Mouse (Mus musculus) forebrain, embryonic 11.5 days (tissue): ENCODE measurements around the gene Kmt5a. TPM values are rescaled to one million over a fixed set of nuclear protein-coding genes. Genes with fewer than 3 reads are reported as not detected.

Experiments used
- ATAC-seq: fragments of 200-750 bp; cut with Nextera tagmentation; replicated peaks from 2 replicates; pipeline ENCODE4 v1.8.0; 2017; ENCODE audit warnings: moderate TSS enrichment; ENCODE audit not compliant: low FRiP score
- DNase-seq: peaks from one replicate; pipeline ENCODE4 v3.0.0-alpha.2; 2017; ENCODE audit warnings: low spot score
- H3K27ac ChIP-seq: fragments of 300-500 bp; sonication (generic); 2 replicates; pipeline ENCODE4 v1.5.1; 2014; ENCODE audit warnings: low read depth, low read length
- H3K27me3 ChIP-seq: fragments of 300-500 bp; sonication (generic); 2 replicates; pipeline ENCODE4 v1.6.1; 2014; ENCODE audit warnings: mild to moderate bottlenecking, low read length, mixed read lengths; ENCODE audit not compliant: control insufficient read depth, insufficient read depth
- H3K36me3 ChIP-seq: fragments of 300-500 bp; sonication (generic); 2 replicates; pipeline ENCODE4 v1.6.1; 2014; ENCODE audit warnings: mild to moderate bottlenecking, low read length, moderate library complexity, mixed read lengths; ENCODE audit not compliant: control insufficient read depth, insufficient read depth
- H3K4me1 ChIP-seq: fragments of 300-500 bp; sonication (generic); replicated peaks from 2 replicates; pipeline ENCODE4 v1.6.1; 2014; ENCODE audit warnings: low read length, mixed read lengths; ENCODE audit not compliant: control insufficient read depth, insufficient read depth
- H3K4me2 ChIP-seq: fragments of 300-500 bp; sonication (generic); 2 replicates; pipeline ENCODE4 v1.6.1; 2014; ENCODE audit warnings: low read depth, mild to moderate bottlenecking, low read length, moderate library complexity, mixed read lengths; ENCODE audit not compliant: severe bottlenecking
- H3K4me3 ChIP-seq: fragments of 300-500 bp; sonication (generic); 2 replicates; pipeline ENCODE4 v1.5.1; 2014; ENCODE audit warnings: low read depth, low read length
- H3K9ac ChIP-seq: fragments of 300-500 bp; sonication (generic); 2 replicates; pipeline ENCODE4 v1.6.1; 2014; ENCODE audit warnings: low read length
- H3K9me3 ChIP-seq: fragments of 300-500 bp; sonication (generic); 2 replicates; pipeline ENCODE4 v1.6.1; 2016; ENCODE audit warnings: low read length, mixed read lengths; ENCODE audit not compliant: control insufficient read depth
- WGBS: fragments of 180-500 bp; shearing (Covaris S2); extraction: QIAGEN DNeasy Blood & Tissue Kit; methylation state at CpG from one replicate; pipeline ENCODE4 v1.1.7; 2014; 5-methylcytosine and 5-hydroxymethylcytosine counted together
- polyA plus RNA-seq: library from polyadenylated mRNA; unstranded; fragments of >200 nt; fragmentation: Nextera tagmentation; extraction: Ambion mirVana; gene quantifications from 2 replicates; pipeline ENCODE4 v1.2.1, GENCODE M21; 2014

The Kmt5a gene
- 120 and 133 TPM in 2 replicates for polyA plus RNA-seq

DNA sequence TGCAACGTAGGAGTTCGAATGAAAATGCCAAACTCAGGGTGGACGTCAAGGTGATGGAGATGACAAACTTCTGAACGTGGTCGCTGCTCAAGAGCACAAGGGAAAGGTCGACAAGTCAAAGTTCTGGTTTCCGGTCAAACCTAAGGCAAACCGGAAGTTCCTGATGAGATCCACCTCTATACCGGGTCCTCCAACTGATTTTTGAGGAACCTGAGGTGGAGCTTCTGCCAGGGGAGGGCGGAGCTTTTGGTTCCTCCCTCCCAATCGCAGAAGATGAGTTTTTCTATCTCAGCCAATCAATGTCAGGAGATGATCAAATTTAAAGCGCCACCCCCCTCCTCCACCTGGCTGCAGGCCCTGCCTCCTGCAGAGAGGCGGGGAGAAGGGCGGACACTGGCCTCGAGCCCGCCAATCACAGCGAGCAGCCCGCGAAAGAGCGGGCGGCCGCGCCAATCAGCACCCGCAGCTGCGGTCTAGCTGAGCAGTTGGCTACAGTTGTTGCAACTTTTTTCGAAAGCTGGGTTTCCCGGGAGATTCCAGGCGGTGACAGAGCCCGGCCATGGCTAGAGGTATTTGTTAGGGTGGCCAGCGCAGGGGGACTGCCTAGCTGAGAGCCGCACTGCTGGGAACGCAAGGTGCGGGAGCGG is at the start of gene Kmt5a:
Gene Kmt5a, plus strand, starts transcription at position 484 of the 647 bp plus-strand sequence.
- Histone ChIP-seq H3K4me3 (peak within 1 kb of the TSS; percentile 70), H3K9me3 (no peaks in the 10 kb centered on the region), H3K27me3 (no peaks in the 10 kb centered on the region), H3K9ac (peak within 1 kb of the TSS; percentile 82), H3K36me3 (no peaks in the 10 kb centered on the region; the same call in 1 of the 2 replicates), H3K4me1 (peaks cover 1% of the 10 kb centered on the region; the same call in 1 of the 2 replicates), H3K4me2 (peak within 1 kb of the TSS; percentile 94), H3K27ac (peak within 1 kb of the TSS; percentile 93)
- DNase-seq (peak; percentile 96), ATAC-seq (peak; percentile 98)
- WGBS, result 2% methylated on average over 34 of the region's 34 CpGs

DNA sequence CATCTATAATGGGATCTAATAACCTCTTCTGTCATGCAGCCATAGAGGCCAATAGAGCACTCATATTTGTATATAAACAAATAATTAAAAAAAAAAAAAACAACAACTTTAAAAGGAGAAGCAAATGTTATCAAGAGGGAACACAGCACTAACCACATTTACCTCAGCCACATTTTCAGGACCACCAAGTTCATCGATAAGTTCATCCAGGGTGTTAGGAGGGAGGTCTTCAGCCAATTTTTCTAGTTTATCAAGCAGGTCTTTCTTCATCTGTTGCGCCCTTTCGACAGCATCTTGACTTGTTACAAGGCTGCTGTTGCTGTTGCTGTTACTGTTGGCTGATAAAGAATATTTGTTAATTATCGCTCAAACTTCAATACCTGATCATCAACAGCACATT is 47.3 kb upstream of the Kmt5a start:
- Histone ChIP-seq H3K27ac (no peak overlapping the region), H3K9me3 (no peaks in the 10 kb centered on the region), H3K36me3 (peaks cover 5% of the 10 kb centered on the region; the same call in 1 of the 2 replicates), H3K27me3 (no peaks in the 10 kb centered on the region), H3K9ac (no peak overlapping the region), H3K4me3 (no peak overlapping the region), H3K4me1 (no peaks in the 10 kb centered on the region), H3K4me2 (no peak overlapping the region)
- ATAC-seq (no peak), DNase-seq (no peak)
- WGBS, result 96% methylated on average over 4 of the region's 4 CpGs

GRCm38 (mm10) chr5:124393726-124394125 is 46.0 kb upstream of the Kmt5a start:
- Histone ChIP-seq H3K4me2 (no peak overlapping the region), H3K4me1 (no peaks in the 10 kb centered on the region), H3K9ac (no peak overlapping the region), H3K9me3 (no peaks in the 10 kb centered on the region), H3K27ac (no peak overlapping the region), H3K27me3 (no peaks in the 10 kb centered on the region), H3K36me3 (peaks cover 7% of the 10 kb centered on the region; the same call in 1 of the 2 replicates), H3K4me3 (no peak overlapping the region)
- DNase-seq (no peak), ATAC-seq (no peak)
- 94% methylated on average over 7 of the region's 7 CpGs for WGBS

DNA sequence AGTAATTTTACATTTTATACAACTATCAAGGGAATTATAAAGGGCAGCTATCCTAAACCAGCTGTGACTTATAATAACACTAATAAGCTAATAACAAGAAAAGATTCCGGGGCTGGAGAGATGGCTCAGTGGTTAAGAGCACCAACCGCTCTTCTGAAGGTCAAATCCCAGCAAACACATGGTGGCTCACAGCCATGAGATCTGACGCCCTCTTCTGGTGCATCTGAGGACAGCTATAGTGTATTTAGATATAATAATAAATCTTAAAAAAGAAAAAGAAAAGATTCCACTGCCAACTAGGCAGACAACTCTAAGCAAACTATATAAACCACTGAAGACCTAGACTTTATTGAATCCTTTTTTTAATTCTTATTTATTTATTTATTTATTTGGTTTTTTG is 28.9 kb upstream of the Kmt5a start:
- no peaks in the 10 kb centered on the region for H3K9me3 ChIP-seq
- no peak overlapping the region for H3K27ac ChIP-seq
- H3K4me3 ChIP-seq, result no peak overlapping the region
- H3K27me3 ChIP-seq, result no peaks in the 10 kb centered on the region
- ATAC-seq, result no peak
- peaks cover 7% of the 10 kb centered on the region; the same call in 1 of the 2 replicates for H3K36me3 ChIP-seq
- DNase-seq, result no peak
- H3K4me1 ChIP-seq, result no peaks in the 10 kb centered on the region
- H3K4me2 ChIP-seq, result no peak overlapping the region
- WGBS, result 91% methylated on average over 3 of the region's 3 CpGs
- no peak overlapping the region for H3K9ac ChIP-seq

- no peak for ATAC-seq
- peaks cover 7% of the 10 kb centered on the region; the same call in 1 of the 2 replicates for H3K36me3 ChIP-seq
These were observed 27.6 kb upstream of the Kmt5a start for GRCm38 (mm10) chr5:124412163-124412562.

GRCm38 (mm10) chr5:124418903-124419302 is 20.8 kb upstream of the Kmt5a start:
- DNase-seq (no peak), ATAC-seq (no peak)
- H3K27ac ChIP-seq, result no peak overlapping the region
- H3K9ac ChIP-seq, result no peak overlapping the region
- 96% methylated on average over 2 of the region's 2 CpGs for WGBS
- H3K36me3 ChIP-seq, result no peaks in the 10 kb centered on the region
- no peaks in the 10 kb centered on the region for H3K9me3 ChIP-seq
- no peaks in the 10 kb centered on the region for H3K27me3 ChIP-seq
- H3K4me2 ChIP-seq, result no peak overlapping the region
- no peaks in the 10 kb centered on the region; the same call in 1 of the 2 replicates for H3K4me1 ChIP-seq
- no peak overlapping the region for H3K4me3 ChIP-seq

More at GRCm38 (mm10) chr5:124412163-124412562, 27.6 kb upstream of the Kmt5a start:
- Histone ChIP-seq H3K27me3 (no peaks in the 10 kb centered on the region), H3K9ac (no peak overlapping the region), H3K27ac (no peak overlapping the region), H3K4me3 (no peak overlapping the region), H3K4me1 (no peaks in the 10 kb centered on the region), H3K9me3 (no peaks in the 10 kb centered on the region), H3K4me2 (no peak overlapping the region)
- WGBS, result 91% methylated on average over 5 of the region's 5 CpGs
- no peak for DNase-seq

DNA sequence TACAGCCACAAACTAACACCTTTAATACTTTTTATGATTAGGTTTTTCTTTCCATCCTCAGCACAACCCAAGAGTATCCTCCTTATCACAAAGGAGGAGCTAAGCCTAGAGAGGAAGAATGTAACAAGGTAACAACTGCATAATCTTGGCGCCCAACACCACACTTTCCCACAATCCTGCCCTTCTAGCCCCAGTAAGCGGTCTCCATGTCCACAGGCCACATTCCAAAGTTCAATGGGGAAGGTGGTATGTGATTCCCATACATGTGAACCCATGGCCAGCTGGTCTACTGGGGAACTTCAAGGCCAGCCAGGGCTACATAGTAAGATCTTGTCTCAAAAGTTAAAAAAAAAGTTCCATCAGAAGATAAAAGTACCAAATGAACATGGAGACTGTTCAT is 17.9 kb upstream of the Kmt5a start:
- WGBS, result 92% methylated on average over 2 of the region's 2 CpGs
- Histone ChIP-seq H3K4me2 (no peak overlapping the region), H3K9me3 (no peaks in the 10 kb centered on the region), H3K4me3 (no peak overlapping the region), H3K27me3 (no peaks in the 10 kb centered on the region), H3K27ac (no peak overlapping the region), H3K36me3 (no peaks in the 10 kb centered on the region), H3K4me1 (no peaks in the 10 kb centered on the region; the same call in 1 of the 2 replicates), H3K9ac (no peak overlapping the region)
- no peak for DNase-seq
- no peak for ATAC-seq

DNA sequence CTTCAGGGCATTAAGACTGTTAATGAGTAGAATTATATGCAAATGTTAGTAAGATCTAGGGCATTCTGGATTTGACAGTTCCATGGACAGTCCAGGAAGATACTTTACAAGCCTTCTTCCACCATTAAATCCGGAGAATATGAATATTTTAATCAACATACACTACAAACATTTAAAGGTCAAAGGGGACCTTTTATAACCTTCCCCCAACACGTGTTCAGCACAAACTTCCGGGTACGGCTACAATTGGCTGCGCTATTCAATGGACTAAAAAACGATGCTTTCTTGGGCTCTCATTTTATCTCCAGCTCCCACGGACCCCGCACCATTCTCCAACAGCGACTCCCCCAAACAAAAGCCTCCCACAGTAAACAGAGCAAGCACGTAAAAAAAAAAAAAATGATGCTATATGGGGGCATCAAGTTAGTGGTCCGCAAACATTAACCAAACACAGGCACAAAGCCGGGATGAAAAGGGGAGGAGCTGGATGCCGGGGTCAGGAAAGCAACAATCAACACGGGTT is 15.5 kb upstream of the Kmt5a start:
- Histone ChIP-seq H3K9ac (peak overlapping the region; percentile 94), H3K4me2 (peak overlapping the region; percentile 86), H3K27ac (no peak overlapping the region), H3K4me3 (peak overlapping the region; percentile 97), H3K36me3 (no peaks in the 10 kb centered on the region), H3K4me1 (no peaks in the 10 kb centered on the region; the same call in 1 of the 2 replicates), H3K27me3 (no peaks in the 10 kb centered on the region), H3K9me3 (no peaks in the 10 kb centered on the region)
- WGBS, result 4% methylated on average over 14 of the region's 14 CpGs
- no peak for ATAC-seq
- DNase-seq, result no peak
